Mouse (Mus musculus) heart, postnatal 25 days (tissue): ENCODE results near the gene Lgi4. TPM values are rescaled to one million over a fixed set of nuclear protein-coding genes. Genes with fewer than 3 reads are reported as not detected.

Experiments
- microRNA-seq: library from miRNA; unstranded; fragments of <30 nt; microRNA quantifications from one replicate; pipeline ENCODE4 v1.2.0, GENCODE M21; 2022
- total RNA-seq, 2 experiments: library from RNA; stranded (reverse); gene quantifications; 2 replicates each; pipeline ENCODE4 v1.2.3; 2021

The Lgi4 gene
- total RNA-seq, 2 experiments from 2014 or later: 2.6 to 4.8 TPM

Small RNA genes within 50 kb of the gene (microRNA-seq; reads per million reads assigned to microRNA genes)
- not detected for gene Mir7050

Other genes starting within 250 kb of the Lgi4 start
- under 1 TPM in 1 of 2 experiments, not detected in 1; 0.22 TPM for gene Ffar2, start 235.6 kb upstream of the Lgi4 start, total RNA-seq
- gene Ffar3, start 203.2 kb upstream of the Lgi4 start, total RNA-seq: not detected
- gene Ffar1, start 197.8 kb upstream of the Lgi4 start, total RNA-seq: not detected
- 1 to 10 TPM in 1 of 2 experiments, under 1 TPM in 1; 0.78 to 1.4 TPM for gene Cd22, start 179.0 kb upstream of the Lgi4 start, total RNA-seq
- gene Mag, start 144.5 kb upstream of the Lgi4 start, total RNA-seq: under 1 TPM in 1 of 2 experiments, not detected in 1; 0.36 TPM
- 1 to 10 TPM; 6.5 to 9.5 TPM for gene Hamp2, start 134.7 kb upstream of the Lgi4 start, total RNA-seq
- 10 to 100 TPM; 16.8 to 34.4 TPM for gene Hamp, start 115.3 kb upstream of the Lgi4 start, total RNA-seq
- 100 to 1,000 TPM; 103 to 121 TPM for gene Usf2, start 102.5 kb upstream of the Lgi4 start, total RNA-seq
- 1 to 10 TPM; 4.3 to 5.6 TPM for gene Lsr, start 85.9 kb upstream of the Lgi4 start, total RNA-seq
- under 1 TPM in 1 of 2 experiments, not detected in 1; 0.29 TPM for gene Fam187b, start 85.6 kb upstream of the Lgi4 start, total RNA-seq
- 10 to 100 TPM; 26.1 to 31.0 TPM for gene Fxyd5, start 16.9 kb upstream of the Lgi4 start, total RNA-seq
- 1 to 10 TPM in 1 of 2 experiments, under 1 TPM in 1; 0.70 to 1.3 TPM for gene Fxyd7, start 7.9 kb upstream of the Lgi4 start, total RNA-seq
- gene Fxyd1, start 2.1 kb upstream of the Lgi4 start, total RNA-seq: 100 to 1,000 TPM; 861 to 862 TPM
- 1 to 10 TPM; 3.1 to 3.8 TPM for gene Fxyd3, start 17.4 kb downstream of the Lgi4 start, total RNA-seq
- gene Hpn, start 55.9 kb downstream of the Lgi4 start, total RNA-seq: 1 to 10 TPM; 2.1 to 3.4 TPM
- 10 to 100 TPM; 21.2 to 21.8 TPM for gene Scn1b, start 67.7 kb downstream of the Lgi4 start, total RNA-seq
- gene Gramd1a, start 96.6 kb downstream of the Lgi4 start, total RNA-seq: 10 to 100 TPM; 25.7 to 30.0 TPM
- gene Scgb2b2, start 231.2 kb downstream of the Lgi4 start, total RNA-seq: not detected
- gene Scgb1b2, start 232.5 kb downstream of the Lgi4 start, total RNA-seq: not detected